Mouse (Mus musculus) stomach, postnatal 0 days (tissue): Measurements from ENCODE around the gene Sec14l1. TPM values are rescaled to one million over a fixed set of nuclear protein-coding genes. Genes with fewer than 3 reads are reported as not detected.
A peak's percentile ranks its signal among the peaks of the same experiment; 100 is the strongest.

Experiments
- ATAC-seq: fragments of 200-750 bp; cut with Nextera tagmentation; 2 replicates; pipeline ENCODE4 v1.8.0; 2017; ENCODE audit not compliant: low FRiP score, low TSS enrichment
- DNase-seq: peaks from one replicate; pipeline ENCODE4 v3.0.0-alpha.2; 2016; ENCODE audit warnings: low spot score
- H3K27ac ChIP-seq: fragments of 300-500 bp; sonication (generic); replicated peaks from 2 replicates; pipeline ENCODE4 v1.5.1; 2014; ENCODE audit warnings: mild to moderate bottlenecking, control low read depth
- H3K27me3 ChIP-seq: fragments of 300-500 bp; sonication (generic); 2 replicates; pipeline ENCODE4 v1.6.1; 2014; ENCODE audit warnings: low read length; ENCODE audit not compliant: control insufficient read depth, insufficient read depth
- H3K36me3 ChIP-seq: fragments of 300-500 bp; sonication (generic); 2 replicates; pipeline ENCODE4 v1.6.1; 2014; ENCODE audit warnings: low read length, mixed read lengths; ENCODE audit not compliant: control insufficient read depth, insufficient read depth
- H3K4me1 ChIP-seq: fragments of 300-500 bp; sonication (generic); replicated peaks from 2 replicates; pipeline ENCODE4 v1.6.1; 2014; ENCODE audit warnings: antibody characterized with exemption; ENCODE audit not compliant: control insufficient read depth, insufficient read depth
- H3K4me2 ChIP-seq: fragments of 300-500 bp; sonication (generic); replicated peaks from 2 replicates; pipeline ENCODE4 v1.6.1; 2014; ENCODE audit warnings: low read depth, mild to moderate bottlenecking, control low read depth, moderate library complexity
- H3K4me3 ChIP-seq: fragments of 300-500 bp; sonication (generic); 2 replicates; pipeline ENCODE4 v1.5.1; 2014; ENCODE audit warnings: low read depth, low read length, control low read depth
- H3K9ac ChIP-seq: fragments of 300-500 bp; sonication (generic); 2 replicates; pipeline ENCODE4 v1.6.1; 2014; ENCODE audit warnings: mild to moderate bottlenecking, low read length, control low read depth, mixed read lengths
- H3K9me3 ChIP-seq: fragments of 300-500 bp; sonication (generic); 2 replicates; pipeline ENCODE4 v1.6.1; 2016; ENCODE audit warnings: low read length; ENCODE audit not compliant: control insufficient read depth
- CTCF ChIP-seq: IDR thresholded peaks from 2 replicates; pipeline ENCODE4 v1.5.1; 2016; ENCODE audit warnings: antibody characterized with exemption, low read depth, mild to moderate bottlenecking, moderate library complexity
- EP300 ChIP-seq: optimal IDR thresholded peaks from 2 replicates; pipeline ENCODE3; 2016; ENCODE audit warnings: antibody characterized with exemption
- WGBS: fragments of 180-500 bp; shearing (Covaris S2); extraction: QIAGEN DNeasy Blood & Tissue Kit; methylation state at CpG from one replicate; pipeline ENCODE4 v1.1.7; 2014; 5-methylcytosine and 5-hydroxymethylcytosine counted together
- microRNA-seq: library from miRNA; unstranded; fragments of <30 nt; microRNA quantifications from one replicate; pipeline ENCODE4, GENCODE M21; 2016
- polyA plus RNA-seq: library from polyadenylated mRNA; unstranded; fragments of >200 nt; fragmentation: Nextera tagmentation; extraction: Ambion mirVana; gene quantifications from 2 replicates; pipeline ENCODE4 v1.2.1, GENCODE M21; 2015

Gene Sec14l1
- polyA plus RNA-seq, 1 experiment from 2014 or later, result 28.4 TPM

GRCm38 (mm10) chr11:117208151-117208673 is 93.2 kb downstream of the Sec14l1 start:
- Histone ChIP-seq H3K9me3 (no peaks in the 10 kb centered on the region), H3K9ac (no peak overlapping the region), H3K27ac (no peak overlapping the region), H3K27me3 (no peaks in the 10 kb centered on the region), H3K4me2 (no peak overlapping the region), H3K36me3 (no peaks in the 10 kb centered on the region), H3K4me3 (no peak overlapping the region), H3K4me1 (no peaks in the 10 kb centered on the region)
- DNase-seq (no peak), ATAC-seq (no peak)
- TF ChIP-seq CTCF, result no peak
- TF ChIP-seq EP300, result no peak
- 69% methylated on average over 8 of the region's 8 CpGs for WGBS

Small RNA genes lying within 50 kb of the gene (microRNA-seq; reads per million reads assigned to microRNA genes)
- gene Gm24323, result not detected
- gene Mir6516, result 3.5 reads per million, percentile 3 among the genes with 10 or more reads in this experiment

Other genes with a start within 250 kb of the Sec14l1 start
- gene Mgat5b, start 196.3 kb upstream of the Sec14l1 start, polyA plus RNA-seq, result 0.30 and 0.57 TPM in 2 replicates
- 42.9 and 46.2 TPM in 2 replicates for gene Sept9, start 84.5 kb downstream of the Sec14l1 start, polyA plus RNA-seq